Mouse (Mus musculus): ENCODE measurements around the gene Crmp1.

DNA sequence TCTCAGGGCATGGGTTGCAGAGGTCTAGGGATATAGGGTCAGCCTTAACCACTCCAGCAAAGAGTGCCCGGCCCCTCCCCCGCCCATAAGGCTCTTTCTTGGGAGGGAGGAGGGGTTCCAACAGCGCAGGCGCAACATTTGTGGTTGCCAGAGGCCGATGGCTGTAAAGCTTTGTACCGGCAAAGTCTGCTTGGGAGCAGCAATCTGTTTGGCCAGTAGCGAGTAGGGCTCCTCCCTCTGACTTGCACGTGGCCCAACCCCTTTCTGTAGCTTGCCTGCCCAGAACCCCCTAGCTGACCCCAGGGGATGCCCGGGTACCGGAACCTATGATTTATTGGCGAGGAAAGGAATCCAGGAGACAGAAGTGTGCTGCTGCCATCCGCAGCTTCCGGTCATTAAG is 2.4 kb downstream of the Crmp1 start:
- TF ChIP-seq POLR2A (IDR thresholded peaks at IDR 0.05; ENCODE audit: insufficient read length, low read depth) (no peak), USF1 (IDR thresholded peaks at IDR 0.05; ENCODE audit: low read depth) (no peak)
